Mouse (Mus musculus): ENCODE results near the gene Gm20388.

Gm20388 gene

GRCm38 (mm10) chr8:122854388-122854787, 2943.7 kb downstream of the Gm20388 start:
- no peak for DNase-seq (ENCODE audit: low spot score)

- no peak for DNase-seq (ENCODE audit: low spot score)
These were observed 2944.5 kb downstream of the Gm20388 start for GRCm38 (mm10) chr8:122855123-122855522.

DNA sequence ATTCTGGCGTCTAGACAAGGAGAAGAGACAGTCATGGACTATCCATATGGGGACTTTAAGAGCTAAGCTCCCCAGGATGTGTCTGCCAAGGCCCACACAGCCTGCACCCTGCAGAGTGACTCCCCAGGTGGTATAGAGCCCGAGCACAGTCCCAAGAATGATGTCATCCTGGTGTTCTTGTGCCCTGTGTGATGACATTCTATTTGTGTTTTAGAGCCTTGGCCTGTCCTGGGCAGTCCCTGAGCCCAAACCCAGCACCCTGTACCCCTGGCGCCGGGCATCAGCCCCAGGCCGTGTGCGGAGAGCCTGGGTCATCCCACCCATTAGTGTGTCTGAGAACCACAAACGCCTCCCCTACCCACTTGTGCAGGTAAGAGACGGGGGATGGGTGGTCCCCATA, 2945.6 kb downstream of the Gm20388 start:
- no peak for DNase-seq (ENCODE audit: low spot score)

DNA sequence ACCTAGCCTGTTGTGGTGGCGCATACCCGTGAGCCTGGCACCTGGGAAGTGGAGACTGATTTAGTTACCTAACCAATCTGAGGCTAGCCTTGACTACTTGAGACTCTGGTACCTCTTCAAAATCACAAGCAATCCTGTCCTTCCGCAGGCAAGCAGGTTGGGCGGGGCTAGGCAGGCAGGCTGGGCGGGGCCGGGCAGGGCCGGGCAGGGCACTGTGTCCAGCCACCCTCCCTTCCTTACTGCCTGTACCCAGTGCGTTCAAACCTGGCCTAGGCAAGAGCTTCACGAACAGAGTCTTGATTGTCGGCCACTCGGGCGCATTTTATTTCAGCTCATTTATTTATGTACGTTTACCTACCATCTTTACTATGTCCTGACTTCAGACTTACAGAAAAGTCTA, 2949.2 kb downstream of the Gm20388 start:
- no peak for DNase-seq (ENCODE audit: low spot score)

GRCm38 (mm10) chr8:122864719-122865129, 2954.1 kb downstream of the Gm20388 start:
- DNase-seq (ENCODE audit: low spot score), result no peak

- DNase-seq (ENCODE audit: low spot score), result no peak
These were observed 2954.8 kb downstream of the Gm20388 start for GRCm38 (mm10) chr8:122865441-122865840.

- no peak for DNase-seq (ENCODE audit: low spot score)
These were observed 2955.6 kb downstream of the Gm20388 start for GRCm38 (mm10) chr8:122866231-122866630.

DNA sequence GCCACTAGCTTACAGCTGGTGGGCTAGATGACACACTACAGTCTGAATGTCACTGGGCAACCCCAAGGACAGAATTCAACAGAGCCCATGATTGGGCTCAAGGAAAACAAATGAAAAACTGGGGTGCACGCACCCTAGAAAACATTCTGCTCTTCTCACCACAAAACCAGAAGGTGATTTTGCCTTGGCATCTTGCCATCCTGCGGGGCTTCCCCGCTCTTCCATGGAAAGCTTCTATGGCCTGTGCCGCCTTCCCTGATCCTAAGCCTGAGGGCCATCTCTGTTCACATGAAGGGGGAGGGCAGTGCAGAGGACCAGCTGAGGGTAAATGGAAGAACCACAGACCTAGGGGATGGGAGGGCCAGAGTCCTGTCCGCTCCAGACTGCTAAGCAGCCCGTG, 2957.3 kb downstream of the Gm20388 start:
- no peak for DNase-seq (ENCODE audit: low spot score)

DNA sequence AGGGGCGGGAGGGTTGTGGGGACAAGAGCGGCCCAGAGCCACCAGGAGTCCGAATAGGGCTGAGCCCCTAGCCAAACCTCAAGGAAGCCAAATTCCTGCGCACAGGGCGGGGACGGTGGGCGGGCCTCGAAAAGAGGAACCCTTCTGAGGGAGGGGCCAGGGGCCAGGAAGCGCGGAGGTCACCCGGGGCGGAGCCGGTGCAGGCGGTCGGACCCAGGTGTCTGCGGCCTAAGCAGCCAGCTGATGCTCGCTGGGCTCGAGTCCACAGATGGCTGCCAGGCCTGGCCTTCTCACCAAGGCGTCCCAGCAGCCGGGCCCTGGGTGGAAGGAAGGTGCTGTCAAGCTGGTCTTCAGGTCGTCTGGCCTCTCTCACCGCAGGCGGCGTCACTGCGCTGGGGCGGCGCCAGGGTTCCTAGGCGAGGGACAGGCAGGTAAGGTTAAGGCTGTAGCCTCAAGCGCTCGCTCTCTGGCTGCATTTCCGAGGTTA, 2959.8 kb downstream of the Gm20388 start:
- DNase-seq (ENCODE audit: low spot score), result no peak

DNA sequence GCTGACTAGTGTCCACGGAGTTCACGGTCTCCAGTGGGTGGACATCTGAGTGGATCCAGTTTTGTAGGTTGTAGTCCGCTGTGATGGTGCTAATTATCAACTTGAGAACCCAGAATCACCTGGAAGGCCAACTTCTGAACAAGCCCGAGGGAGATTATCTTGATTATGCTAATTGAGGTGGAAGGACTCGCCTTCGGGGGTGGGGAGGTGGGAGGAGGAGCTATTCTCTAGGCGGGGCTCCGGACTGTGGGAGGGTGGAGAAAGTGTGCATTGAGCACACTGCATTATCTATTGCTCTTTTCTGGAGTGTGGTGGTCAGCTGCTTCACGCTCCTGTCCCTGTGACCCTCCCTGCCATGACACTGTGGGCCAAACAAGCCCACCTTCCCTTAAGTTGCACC, 2961.0 kb downstream of the Gm20388 start:
- no peak for DNase-seq (ENCODE audit: low spot score)

DNA sequence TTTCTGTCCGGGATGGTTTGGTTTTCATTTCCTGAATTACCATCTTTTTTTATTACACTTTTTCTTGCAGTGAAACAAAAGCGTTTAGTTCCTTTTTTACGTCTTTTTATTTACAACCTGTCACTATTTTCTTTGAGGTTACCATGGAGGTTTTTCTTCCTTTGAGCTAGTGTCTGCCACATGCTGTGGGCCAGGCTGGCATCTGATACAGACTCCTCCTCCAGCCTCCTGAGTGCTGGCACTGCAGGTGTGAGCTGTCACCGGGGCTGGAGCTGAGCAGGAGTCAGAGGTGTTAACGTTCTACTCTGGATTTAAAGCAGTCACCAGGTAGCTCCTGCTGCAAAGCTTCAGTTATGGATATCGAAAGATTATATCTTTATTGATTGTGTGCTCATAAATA, 2962.5 kb downstream of the Gm20388 start:
- no peak for DNase-seq (ENCODE audit: low spot score)

GRCm38 (mm10) chr8:122875186-122875585, 2964.5 kb downstream of the Gm20388 start:
- no peak for DNase-seq (ENCODE audit: low spot score)

GRCm38 (mm10) chr8:122878231-122878630, 2967.6 kb downstream of the Gm20388 start:
- no peak for DNase-seq (ENCODE audit: low spot score)

DNA sequence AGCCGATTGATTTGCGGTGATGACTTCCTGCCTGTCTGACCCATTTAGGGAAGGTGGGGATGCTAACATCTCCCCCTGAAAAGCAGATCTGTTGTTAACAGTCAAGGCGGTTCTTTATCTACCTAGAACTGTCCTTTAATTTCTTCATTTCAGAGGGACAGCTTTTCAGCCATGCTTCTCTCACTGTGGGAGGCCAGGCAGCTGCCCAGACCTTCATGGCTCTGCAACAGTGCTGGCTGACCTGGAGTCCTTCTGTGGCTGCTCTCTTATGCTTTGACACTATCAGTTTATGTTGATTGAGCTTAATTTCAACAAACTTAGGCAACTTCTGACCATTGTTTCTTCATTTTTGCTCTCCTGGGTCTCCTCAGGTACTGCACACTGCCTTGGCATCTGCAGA, 2969.7 kb downstream of the Gm20388 start:
- DNase-seq (ENCODE audit: low spot score), result no peak

DNA sequence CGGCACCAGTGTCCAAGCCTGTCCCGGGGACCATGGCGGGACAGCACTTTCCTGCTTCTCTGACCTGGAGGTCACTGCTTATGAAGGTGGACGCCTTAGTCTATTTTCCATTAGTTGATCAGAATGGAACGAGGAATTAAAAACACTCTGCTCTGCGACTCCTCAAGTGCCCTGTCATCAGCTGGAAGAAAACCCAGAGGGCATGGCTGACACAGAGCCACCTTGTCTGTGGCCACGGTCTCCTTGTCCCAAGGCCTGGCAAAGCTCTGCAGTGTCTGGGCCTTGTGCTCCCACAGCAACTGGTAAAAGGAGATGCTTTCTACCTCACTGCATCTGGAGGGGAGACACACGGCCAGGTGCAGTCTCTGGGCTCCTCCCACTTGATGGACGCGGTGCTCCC, 2973.0 kb downstream of the Gm20388 start:
- DNase-seq (ENCODE audit: low spot score), result no peak

DNA sequence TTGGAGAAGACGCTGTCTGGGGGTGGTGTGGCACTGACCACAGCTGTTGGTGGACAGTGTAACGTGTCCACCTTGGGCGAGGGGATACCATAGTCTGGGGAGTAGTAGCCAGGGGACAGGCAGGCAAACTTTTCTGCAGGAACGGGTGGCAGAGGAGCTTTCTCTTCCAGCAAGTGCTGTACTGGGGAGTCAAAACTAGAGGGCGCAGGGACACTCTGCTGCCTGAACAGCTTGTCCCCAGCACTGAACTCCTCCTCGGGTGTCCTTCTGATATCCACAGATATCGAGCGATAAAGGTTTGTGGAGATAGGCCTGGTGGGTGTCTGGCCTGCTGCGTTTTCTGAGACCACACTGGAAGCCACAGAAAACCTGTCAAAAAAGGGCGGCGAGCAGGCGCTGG, 2980.8 kb downstream of the Gm20388 start:
- DNase-seq (ENCODE audit: low spot score), result no peak

GRCm38 (mm10) chr8:122893451-122893850, 2982.8 kb downstream of the Gm20388 start:
- DNase-seq (ENCODE audit: low spot score), result no peak

- no peak for DNase-seq (ENCODE audit: low spot score)
These were observed 2985.7 kb downstream of the Gm20388 start for GRCm38 (mm10) chr8:122896317-122896716.

- no peak for DNase-seq (ENCODE audit: low spot score)
These were observed 2986.6 kb downstream of the Gm20388 start for GRCm38 (mm10) chr8:122897200-122897599.

- DNase-seq (ENCODE audit: low spot score), result no peak
These were observed 2987.4 kb downstream of the Gm20388 start for GRCm38 (mm10) chr8:122898018-122898417.

GRCm38 (mm10) chr8:122898473-122898872, 2987.8 kb downstream of the Gm20388 start:
- DNase-seq (ENCODE audit: low spot score), result peak; percentile 25

DNA sequence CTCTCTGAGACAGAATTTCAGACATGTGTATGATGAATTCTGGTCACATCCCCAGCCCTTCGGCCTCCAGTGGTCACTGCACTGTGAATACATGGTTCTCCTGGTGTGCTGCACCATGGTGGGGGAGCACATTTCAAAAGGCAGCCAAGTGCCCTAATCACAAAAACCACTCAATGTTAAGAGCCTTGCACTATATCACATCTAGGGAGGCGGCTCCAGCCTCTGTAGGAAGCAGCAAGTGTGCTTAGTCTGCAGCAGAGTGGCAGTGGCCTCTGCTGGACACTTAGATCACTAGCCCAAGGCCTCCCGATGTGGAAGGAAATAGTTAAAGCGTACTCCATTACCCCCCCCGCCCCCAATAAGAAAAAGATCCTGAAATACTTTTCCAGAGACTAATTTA, 2988.4 kb downstream of the Gm20388 start:
- DNase-seq (ENCODE audit: low spot score), result no peak

GRCm38 (mm10) chr8:122901476-122901875, 2990.8 kb downstream of the Gm20388 start:
- DNase-seq (ENCODE audit: low spot score), result peak; percentile 86

- no peak for DNase-seq (ENCODE audit: low spot score)
These were observed 2991.4 kb downstream of the Gm20388 start for GRCm38 (mm10) chr8:122901892-122902515.

Data from adipocyte (in vitro differentiated cells).